Mouse (Mus musculus) erythroblast, embryonic 14.5 days (primary cell): ENCODE measurements around the gene Agtpbp1.

Source experiments
- GATA1 ChIP-seq: IDR thresholded peaks from 2 replicates; pipeline ENCODE4 v1.6.1; 2012; ENCODE audit warnings: low read length, inconsistent platforms, mixed read lengths
- TAL1 ChIP-seq: IDR thresholded peaks from 3 replicates; pipeline ENCODE4 v1.6.1; 2012; ENCODE audit warnings: low read length, inconsistent platforms, mixed read lengths

GRCm38 (mm10) chr13:59610437-59610836 is 25.4 kb upstream of the Agtpbp1 start:
- TF ChIP-seq GATA1 (no peak), TAL1 (no peak)
